Mouse (Mus musculus): ENCODE data around the gene Gm11549. TPM values are rescaled to one million over a fixed set of nuclear protein-coding genes. Genes with fewer than 3 reads are reported as not detected.

The Gm11549 gene
- polyA plus RNA-seq, 1 experiment, result 0.40 TPM

DNA sequence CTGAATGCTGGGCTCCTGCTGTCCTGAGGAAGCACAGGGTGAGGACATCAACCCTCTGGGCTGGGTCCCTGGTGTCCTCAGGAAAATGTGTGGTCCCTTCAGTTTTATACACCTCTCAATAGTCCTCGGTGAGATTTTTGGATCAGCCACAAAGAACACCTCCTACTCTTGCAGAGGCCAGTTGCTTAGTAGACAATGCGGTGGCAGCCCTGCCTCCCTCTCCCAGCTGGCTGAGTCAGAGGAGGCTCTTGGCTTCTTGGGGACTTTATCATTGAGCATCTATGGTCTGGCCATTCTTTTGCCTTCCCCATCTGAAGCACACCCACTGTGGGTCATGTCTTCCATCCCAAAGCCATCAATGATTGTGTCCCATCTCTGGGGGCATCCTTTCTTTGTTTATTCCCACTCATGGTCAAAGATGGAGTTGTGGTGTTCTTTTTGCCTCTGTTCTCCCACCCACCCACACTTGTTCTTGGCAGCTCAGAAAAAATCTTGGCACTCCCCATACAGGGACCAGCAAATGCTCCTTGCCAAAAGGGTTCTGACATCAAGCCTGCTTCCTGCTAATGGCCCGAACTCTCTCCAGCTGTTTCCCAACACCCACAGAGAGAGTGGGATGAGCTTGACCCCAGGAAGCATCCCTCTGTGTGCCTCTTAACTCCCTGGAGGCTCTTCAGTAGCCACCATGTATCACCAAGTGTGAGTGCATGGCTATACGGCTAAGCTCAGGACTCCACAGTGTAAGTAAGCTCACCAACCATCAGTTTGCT, 16.3 kb upstream of the Gm11549 start:
- DNase-seq (ENCODE audit: low read depth), result no peak

DNA sequence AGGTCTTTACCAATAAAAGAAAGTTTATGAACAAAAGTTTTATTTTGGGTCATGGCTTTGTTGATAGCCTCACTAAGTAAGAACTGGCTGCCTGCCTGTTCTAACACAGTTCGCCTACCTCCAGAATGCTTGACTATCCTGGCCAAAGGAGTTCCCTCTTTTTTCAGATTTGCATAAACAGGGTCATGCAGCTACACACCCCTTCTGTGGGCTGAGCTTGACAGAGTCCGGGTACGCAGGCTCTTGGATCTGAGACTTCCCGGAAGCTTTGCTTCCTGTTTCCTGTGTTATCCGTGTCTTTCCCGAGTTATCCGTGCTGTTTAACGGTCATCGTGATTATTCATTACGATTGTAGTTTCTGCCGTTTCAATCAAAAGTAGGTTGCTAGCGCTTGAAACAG, 14.4 kb upstream of the Gm11549 start:
- no peak for DNase-seq (ENCODE audit: low read depth)
- no peak for TF ChIP-seq CTCF (IDR thresholded peaks at IDR 0.05; ENCODE audit: borderline replicate concordance, extremely low read depth, insufficient read depth, insufficient read length)
- no peak for TF ChIP-seq POLR2A (IDR thresholded peaks at IDR 0.05; ENCODE audit: borderline replicate concordance, extremely low read depth, insufficient read depth, insufficient read length, poor library complexity, severe bottlenecking)

More for the DNA sequence above, 16.3 kb upstream of the Gm11549 start:
- TF ChIP-seq CTCF (IDR thresholded peaks at IDR 0.05; ENCODE audit: borderline replicate concordance, extremely low read depth, insufficient read depth, insufficient read length) (no peak), POLR2A (IDR thresholded peaks at IDR 0.05; ENCODE audit: borderline replicate concordance, extremely low read depth, insufficient read depth, insufficient read length, poor library complexity, severe bottlenecking) (no peak)

DNA sequence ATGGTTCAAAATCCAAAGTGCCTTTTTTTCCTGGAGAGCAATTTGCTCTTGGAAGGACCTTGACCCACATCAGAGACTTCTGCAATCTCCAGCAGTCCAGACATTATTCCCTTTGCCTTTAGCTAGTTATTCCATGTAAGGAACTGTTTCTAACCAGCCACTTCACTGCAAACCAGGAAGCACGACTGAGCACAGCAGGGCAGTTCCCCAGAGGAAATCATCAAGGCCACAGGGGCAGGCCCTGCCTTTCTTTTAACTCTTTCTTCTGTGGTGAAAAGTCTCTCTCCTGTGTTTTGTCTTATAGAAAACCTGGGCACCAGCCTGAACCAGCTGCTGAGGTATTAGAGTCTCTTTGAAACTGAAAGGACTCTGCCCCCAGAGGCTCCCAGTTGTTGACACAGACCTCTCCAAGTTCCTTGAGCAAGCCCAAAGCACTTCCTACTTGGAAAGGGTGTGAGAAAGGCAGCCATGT, 11.6 kb upstream of the Gm11549 start:
- TF ChIP-seq CTCF (IDR thresholded peaks at IDR 0.05; ENCODE audit: borderline replicate concordance, extremely low read depth, insufficient read depth, insufficient read length), result no peak
- peak; percentile 14 for DNase-seq (ENCODE audit: low read depth)

DNA sequence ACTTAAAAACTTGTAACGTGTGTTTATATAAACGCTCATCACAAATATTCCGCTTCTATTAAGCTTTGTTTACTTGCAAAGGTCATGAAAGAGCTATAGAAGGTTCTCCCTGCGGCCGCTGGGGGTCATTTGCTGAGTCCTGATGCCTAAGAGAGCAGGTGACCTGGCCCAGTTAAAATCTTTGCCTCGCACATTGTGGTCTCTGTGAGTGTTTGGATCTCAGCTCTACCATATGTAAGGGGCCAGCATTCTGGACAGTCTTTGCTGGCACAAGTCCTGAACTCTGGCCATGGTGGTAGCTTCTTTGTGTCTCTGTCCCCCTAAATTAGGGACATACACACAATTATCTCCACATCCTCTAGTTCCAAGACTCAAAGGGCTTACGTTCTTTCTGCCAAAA, 11.1 kb upstream of the Gm11549 start:
- DNase-seq (ENCODE audit: low read depth), result peak; percentile 2
- TF ChIP-seq CTCF (IDR thresholded peaks at IDR 0.05; ENCODE audit: borderline replicate concordance, extremely low read depth, insufficient read depth, insufficient read length), result no peak
- no peak for TF ChIP-seq POLR2A (IDR thresholded peaks at IDR 0.05; ENCODE audit: borderline replicate concordance, extremely low read depth, insufficient read depth, insufficient read length, poor library complexity, severe bottlenecking)

DNA sequence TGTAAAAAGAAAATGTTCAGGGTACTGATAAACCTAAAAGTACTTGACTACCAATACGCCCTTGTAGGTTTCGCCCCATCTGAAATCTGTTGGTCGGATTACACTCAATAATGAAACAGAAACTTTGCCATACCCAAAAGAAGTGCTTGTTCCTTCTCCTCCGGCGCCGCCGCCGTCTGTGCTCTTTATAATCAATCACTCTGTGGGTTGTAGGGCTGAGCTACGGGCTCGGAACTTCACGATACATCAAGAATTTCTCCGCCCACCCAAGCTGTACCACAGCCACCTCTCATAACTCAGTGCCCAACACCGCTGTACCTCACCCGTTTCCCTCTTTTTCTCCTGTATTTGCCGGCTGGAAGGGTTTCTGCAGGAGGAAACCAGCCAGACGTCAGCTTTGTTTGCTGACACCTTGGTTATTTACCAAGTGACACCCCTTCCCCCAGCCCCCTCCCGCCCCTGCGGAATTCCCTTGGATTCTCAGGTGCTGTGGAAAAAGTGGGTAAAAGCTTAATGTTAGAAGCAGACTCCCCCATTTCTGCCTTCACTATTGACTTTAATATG, 10.4 kb upstream of the Gm11549 start:
- TF ChIP-seq CTCF (IDR thresholded peaks at IDR 0.05; ENCODE audit: borderline replicate concordance, extremely low read depth, insufficient read depth, insufficient read length) (no peak), POLR2A (IDR thresholded peaks at IDR 0.05; ENCODE audit: borderline replicate concordance, extremely low read depth, insufficient read depth, insufficient read length, poor library complexity, severe bottlenecking) (no peak)
- peak; percentile 14 for DNase-seq (ENCODE audit: low read depth)

DNA sequence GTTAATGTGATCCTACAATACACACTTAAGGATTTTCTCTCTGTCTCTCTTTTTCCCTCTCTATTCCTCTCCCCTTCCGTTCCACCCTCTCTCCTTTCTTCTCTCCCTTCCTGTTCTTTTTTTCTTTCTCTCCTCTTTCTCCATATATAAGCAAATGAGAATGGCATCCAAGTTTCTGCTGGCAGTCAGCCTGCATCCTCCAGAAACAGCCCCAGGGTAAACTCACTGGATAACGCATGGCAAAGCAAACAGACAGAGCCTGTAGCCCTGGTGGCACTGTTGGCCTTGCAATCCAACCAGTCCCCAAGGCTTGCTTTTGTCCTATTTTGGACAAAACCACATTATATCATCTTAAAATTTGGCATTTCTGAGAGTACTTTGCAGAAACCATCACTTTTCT, 9.6 kb upstream of the Gm11549 start:
- DNase-seq (ENCODE audit: low read depth), result peak; percentile 62
- TF ChIP-seq POLR2A (IDR thresholded peaks at IDR 0.05; ENCODE audit: borderline replicate concordance, extremely low read depth, insufficient read depth, insufficient read length, poor library complexity, severe bottlenecking) (no peak), CTCF (IDR thresholded peaks at IDR 0.05; ENCODE audit: borderline replicate concordance, extremely low read depth, insufficient read depth, insufficient read length) (no peak)

DNA sequence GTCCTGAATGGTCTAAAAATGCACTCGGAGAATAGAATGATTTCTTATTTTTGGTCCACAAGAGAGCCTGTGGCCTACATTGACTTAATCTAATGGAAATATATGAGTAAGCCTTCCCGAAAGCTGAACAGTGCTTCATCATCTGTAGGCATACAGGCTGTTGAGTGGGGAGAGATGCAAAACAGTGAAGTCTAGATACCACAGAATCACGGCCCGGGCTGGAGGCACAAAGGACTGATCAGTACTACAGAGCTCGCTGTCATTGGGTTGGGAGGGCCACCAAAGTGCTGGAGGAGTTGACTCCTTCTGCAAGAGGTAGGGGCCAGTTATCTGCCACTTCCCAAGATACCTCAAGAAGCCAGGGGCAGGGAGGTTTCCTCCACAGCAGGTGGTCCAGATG, 9.2 kb upstream of the Gm11549 start:
- TF ChIP-seq CTCF (IDR thresholded peaks at IDR 0.05; ENCODE audit: borderline replicate concordance, extremely low read depth, insufficient read depth, insufficient read length) (no peak), POLR2A (IDR thresholded peaks at IDR 0.05; ENCODE audit: borderline replicate concordance, extremely low read depth, insufficient read depth, insufficient read length, poor library complexity, severe bottlenecking) (no peak)
- no peak for DNase-seq (ENCODE audit: low read depth)

DNA sequence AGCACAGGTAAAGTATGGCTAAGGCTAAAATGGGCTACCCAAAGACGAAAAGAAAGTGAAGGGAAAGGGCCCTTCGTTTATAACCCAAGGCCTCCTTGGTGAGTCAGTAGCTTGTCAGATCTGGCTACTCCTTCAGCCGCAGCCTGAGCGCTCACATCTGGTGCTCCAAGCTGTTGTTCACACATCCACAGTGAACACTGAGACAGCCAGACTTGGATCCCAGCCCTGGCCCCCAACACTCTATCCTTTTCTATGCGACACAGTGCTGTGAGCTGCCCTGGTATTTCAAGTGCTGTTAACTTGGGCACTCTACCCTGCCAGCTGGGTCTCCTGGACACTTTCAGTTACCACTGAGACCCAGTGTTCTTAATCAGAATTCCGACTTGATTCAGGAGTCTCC, 8.7 kb upstream of the Gm11549 start:
- peak; percentile 72 for DNase-seq (ENCODE audit: low read depth)
- TF ChIP-seq CTCF (IDR thresholded peaks at IDR 0.05; ENCODE audit: borderline replicate concordance, extremely low read depth, insufficient read depth, insufficient read length) (no peak), POLR2A (IDR thresholded peaks at IDR 0.05; ENCODE audit: borderline replicate concordance, extremely low read depth, insufficient read depth, insufficient read length, poor library complexity, severe bottlenecking) (no peak)

DNA sequence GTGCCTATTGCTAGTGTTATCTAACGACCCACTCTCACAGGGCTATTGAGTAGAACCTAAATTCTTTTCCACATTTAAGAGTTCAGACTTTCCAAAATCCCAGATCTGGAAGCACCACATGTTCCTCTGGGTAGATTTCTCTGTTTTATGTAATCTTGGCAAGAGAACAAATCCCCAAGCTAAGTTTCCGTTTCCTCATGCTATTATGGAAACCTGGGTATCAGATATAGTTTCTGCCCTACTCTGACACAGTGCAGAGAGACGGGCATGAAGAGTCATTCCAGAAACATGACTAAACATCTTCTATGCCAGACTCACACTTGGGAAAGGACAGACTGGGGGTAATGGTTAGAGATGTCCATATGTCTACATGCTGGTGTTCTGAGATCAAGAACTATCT, 2.9 kb upstream of the Gm11549 start:
- DNase-seq (ENCODE audit: low read depth), result no peak
- TF ChIP-seq POLR2A (IDR thresholded peaks at IDR 0.05; ENCODE audit: borderline replicate concordance, extremely low read depth, insufficient read depth, insufficient read length, poor library complexity, severe bottlenecking) (no peak), CTCF (IDR thresholded peaks at IDR 0.05; ENCODE audit: borderline replicate concordance, extremely low read depth, insufficient read depth, insufficient read length) (no peak)

DNA sequence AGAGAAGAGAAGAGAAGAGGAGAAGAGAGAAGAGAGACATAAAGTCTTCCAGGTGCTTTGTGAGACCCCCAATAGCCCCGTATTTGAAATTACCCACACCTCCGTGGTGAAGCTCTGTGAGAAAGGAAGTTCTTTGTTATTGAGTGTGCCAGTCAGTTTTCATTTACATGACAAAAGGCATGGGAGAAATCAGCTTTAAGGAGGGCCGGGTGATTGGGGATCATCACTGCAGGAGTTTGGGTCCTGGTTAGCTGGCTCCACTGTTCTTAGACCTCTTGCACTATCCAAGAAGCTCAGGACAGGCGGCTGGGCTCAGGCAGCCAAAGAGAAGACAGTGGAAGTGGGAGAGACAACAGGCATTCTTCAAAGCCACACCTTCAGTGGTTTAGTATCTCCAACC, 524 bp upstream of the Gm11549 start:
- no peak for TF ChIP-seq POLR2A (IDR thresholded peaks at IDR 0.05; ENCODE audit: borderline replicate concordance, extremely low read depth, insufficient read depth, insufficient read length, poor library complexity, severe bottlenecking)
- TF ChIP-seq CTCF (IDR thresholded peaks at IDR 0.05; ENCODE audit: borderline replicate concordance, extremely low read depth, insufficient read depth, insufficient read length), result no peak
- no peak for DNase-seq (ENCODE audit: low read depth)

DNA sequence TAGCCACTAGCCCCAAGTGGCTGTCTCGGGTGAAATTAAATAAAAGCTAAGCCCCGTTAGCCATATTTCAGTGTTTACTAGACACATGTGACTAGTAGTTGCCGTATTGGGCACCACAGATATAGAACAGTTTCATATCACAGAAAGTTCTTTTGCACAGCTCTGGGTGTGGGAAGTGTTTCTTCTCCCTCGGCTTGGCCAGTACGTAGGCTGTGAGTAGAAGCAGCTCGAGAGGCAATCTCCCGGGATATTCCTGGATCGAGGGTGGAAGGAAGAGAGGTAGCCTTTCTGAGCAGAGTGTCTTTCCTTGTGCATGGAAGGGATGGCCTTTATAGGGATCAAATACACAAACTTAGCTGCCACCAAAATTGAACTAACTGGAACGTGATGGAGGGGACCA, 5.4 kb downstream of the Gm11549 start:
- TF ChIP-seq CTCF (IDR thresholded peaks at IDR 0.05; ENCODE audit: borderline replicate concordance, extremely low read depth, insufficient read depth, insufficient read length) (no peak), POLR2A (IDR thresholded peaks at IDR 0.05; ENCODE audit: borderline replicate concordance, extremely low read depth, insufficient read depth, insufficient read length, poor library complexity, severe bottlenecking) (no peak)
- DNase-seq (ENCODE audit: low read depth), result no peak

DNA sequence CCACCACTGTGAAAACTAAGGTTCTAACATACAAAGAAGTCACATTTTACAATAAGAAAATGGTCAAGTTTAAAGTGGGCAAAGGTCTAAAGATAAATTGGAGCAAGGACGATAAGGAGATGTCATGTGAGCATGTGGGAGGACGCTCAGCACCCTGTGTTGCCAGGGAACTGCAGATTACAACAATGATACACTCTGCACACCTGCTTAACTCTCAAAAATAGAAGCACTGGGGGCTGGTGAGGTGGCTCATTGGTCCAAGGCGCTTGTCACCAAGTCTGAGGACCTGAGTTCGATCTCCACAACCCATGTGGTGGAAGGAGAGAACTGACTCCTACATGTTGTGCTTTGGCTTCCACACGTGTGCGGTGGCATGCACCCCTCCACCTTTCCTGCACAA, 10.1 kb downstream of the Gm11549 start:
- TF ChIP-seq CTCF (IDR thresholded peaks at IDR 0.05; ENCODE audit: borderline replicate concordance, extremely low read depth, insufficient read depth, insufficient read length) (no peak), POLR2A (IDR thresholded peaks at IDR 0.05; ENCODE audit: borderline replicate concordance, extremely low read depth, insufficient read depth, insufficient read length, poor library complexity, severe bottlenecking) (no peak)

More for the DNA sequence above, 10.1 kb downstream of the Gm11549 start:
- DNase-seq (ENCODE audit: low read depth), result no peak
